Mouse (Mus musculus): ENCODE measurements at regions not wholly inside any gene's neighbourhood (a gene's known extent, or its start where the extent isn't known, plus 50 kb on each side); places are given as distances from the start of the nearest gene placed in this dataset.

DNA sequence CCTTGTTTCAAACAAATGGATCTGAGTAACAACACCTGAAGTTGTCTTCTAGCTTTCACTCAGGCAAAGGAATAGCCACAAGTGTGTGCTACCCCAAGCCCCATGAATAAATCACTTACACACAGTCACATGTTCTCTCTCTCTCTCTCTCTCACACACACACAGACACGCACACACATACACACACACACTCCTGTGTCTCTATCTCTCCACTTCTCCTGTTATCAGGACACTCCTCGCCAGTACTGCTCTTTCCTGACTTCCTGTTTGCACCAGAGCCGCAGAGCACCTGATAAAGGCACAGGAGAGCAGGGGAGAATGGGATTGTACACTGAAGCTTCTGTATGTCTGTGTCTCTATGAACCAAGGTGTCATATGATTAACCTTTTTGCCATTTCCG, 501.5 kb downstream of the Etnk1 start:
- no peaks in the 10 kb centered on the region for H3K36me3 ChIP-seq (ENCODE audit: control insufficient read depth, insufficient read depth)
- H3K4me3 ChIP-seq (ENCODE audit: insufficient read depth, poor library complexity, severe bottlenecking), result no peak overlapping the region
- H3ac ChIP-seq (ENCODE audit: control insufficient read depth, insufficient read length, low read depth), result no peak overlapping the region
- no peaks in the 10 kb centered on the region for H3K27me3 ChIP-seq (ENCODE audit: control insufficient read depth, insufficient read depth, insufficient read length)
- H3K79me3 ChIP-seq (ENCODE audit: low read depth), result no peaks in the 10 kb centered on the region
- no peak for TF ChIP-seq FOSL1 (IDR thresholded peaks at IDR 0.05; ENCODE audit: insufficient read depth, low read length, poor library complexity, severe bottlenecking)
- TF ChIP-seq CTCF (IDR thresholded peaks at IDR 0.05; ENCODE audit: control insufficient read depth, insufficient read depth, insufficient read length), result no peak
- TF ChIP-seq USF1 (IDR thresholded peaks at IDR 0.05; ENCODE audit: low read depth), result no peak
- no peak for TF ChIP-seq MAX (IDR thresholded peaks at IDR 0.05)
- no peak for TF ChIP-seq MYOG (IDR thresholded peaks at IDR 0.05; ENCODE audit: control insufficient read depth, extremely low read depth, insufficient read length)
- no peak for TF ChIP-seq MYOD1 (IDR thresholded peaks at IDR 0.05; ENCODE audit: control insufficient read depth, insufficient read length, low read depth)
- TF ChIP-seq CEBPB (IDR thresholded peaks at IDR 0.05; ENCODE audit: low read depth), result no peak
- H3K79me2 ChIP-seq (ENCODE audit: control insufficient read depth, insufficient read depth), result no peaks in the 10 kb centered on the region

DNA sequence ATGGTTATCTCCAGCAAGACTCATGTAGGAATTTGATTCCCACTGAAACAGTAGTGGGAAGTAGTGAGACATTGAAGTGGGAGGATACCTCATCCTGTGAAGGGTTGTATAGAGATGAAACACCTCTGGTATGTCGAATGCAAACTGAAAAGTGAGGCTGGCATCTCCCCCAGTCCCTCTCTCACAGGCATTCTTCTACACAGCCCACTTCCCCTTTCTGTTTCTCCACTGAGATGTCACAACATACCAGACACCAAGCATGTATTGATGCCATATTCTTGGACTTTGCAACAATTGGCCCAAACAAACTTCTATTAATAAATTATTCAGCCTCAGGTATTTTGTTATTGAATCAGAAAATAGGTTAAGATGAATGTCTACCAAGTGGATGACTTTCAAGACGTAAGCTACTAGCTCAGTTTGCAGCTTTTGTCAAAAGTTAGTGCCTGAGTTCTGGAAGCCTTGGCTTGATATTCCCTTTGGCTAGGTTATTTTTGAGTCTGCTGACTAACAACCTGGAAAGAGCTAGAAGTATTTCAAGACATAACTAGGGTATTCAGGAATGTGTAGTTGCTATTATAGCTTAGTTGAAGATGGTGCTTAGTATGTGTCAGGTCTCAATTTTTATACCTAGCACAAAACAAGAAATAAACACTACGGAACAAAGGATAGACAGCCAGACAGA, 502.6 kb downstream of the Etnk1 start:
- TF ChIP-seq CTCF (IDR thresholded peaks at IDR 0.05; ENCODE audit: control insufficient read depth, insufficient read depth, insufficient read length), result no peak
- TF ChIP-seq USF1 (IDR thresholded peaks at IDR 0.05; ENCODE audit: low read depth), result no peak
- no peak for TF ChIP-seq CEBPB (IDR thresholded peaks at IDR 0.05; ENCODE audit: low read depth)
- no peak for TF ChIP-seq MYOG (IDR thresholded peaks at IDR 0.05; ENCODE audit: control insufficient read depth, extremely low read depth, insufficient read length)
- TF ChIP-seq MAX (IDR thresholded peaks at IDR 0.05), result no peak
- no peak for TF ChIP-seq MYOD1 (IDR thresholded peaks at IDR 0.05; ENCODE audit: control insufficient read depth, insufficient read length, low read depth)
- no peak for TF ChIP-seq FOSL1 (IDR thresholded peaks at IDR 0.05; ENCODE audit: insufficient read depth, low read length, poor library complexity, severe bottlenecking)
- H3K79me2 ChIP-seq (ENCODE audit: control insufficient read depth, insufficient read depth), result no peaks in the 10 kb centered on the region
- no peaks in the 10 kb centered on the region for H3K79me3 ChIP-seq (ENCODE audit: low read depth)
- no peak overlapping the region for H3K4me3 ChIP-seq (ENCODE audit: insufficient read depth, poor library complexity, severe bottlenecking)
- H3K27me3 ChIP-seq (ENCODE audit: control insufficient read depth, insufficient read depth, insufficient read length), result no peaks in the 10 kb centered on the region
- no peaks in the 10 kb centered on the region for H3K36me3 ChIP-seq (ENCODE audit: control insufficient read depth, insufficient read depth)
- H3ac ChIP-seq (ENCODE audit: control insufficient read depth, insufficient read length, low read depth), result no peak overlapping the region

DNA sequence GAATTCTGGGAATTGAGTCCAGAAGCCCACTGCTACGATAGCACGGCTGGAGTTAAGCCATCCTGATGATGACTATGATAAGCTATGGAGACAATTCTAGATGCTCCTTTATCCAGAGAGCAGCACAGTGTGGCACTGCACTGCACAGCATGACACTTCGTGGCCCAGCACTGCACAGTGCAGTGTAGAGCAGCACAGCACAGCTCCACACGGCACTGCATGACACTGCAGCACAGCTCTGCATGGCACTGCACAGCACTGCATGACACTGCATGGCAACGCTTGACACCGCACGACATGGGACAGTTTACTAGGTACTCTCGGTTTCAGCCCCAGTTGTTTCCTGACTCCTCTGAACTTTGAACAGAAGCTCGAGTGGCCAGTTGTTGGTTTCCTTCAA, 523.1 kb downstream of the Etnk1 start:
- Histone ChIP-seq H3K4me3 (ENCODE audit: insufficient read depth, poor library complexity, severe bottlenecking) (no peak overlapping the region), H3K36me3 (ENCODE audit: control insufficient read depth, insufficient read depth) (no peaks in the 10 kb centered on the region), H3K27me3 (ENCODE audit: control insufficient read depth, insufficient read depth, insufficient read length) (no peaks in the 10 kb centered on the region), H3K79me3 (ENCODE audit: low read depth) (no peaks in the 10 kb centered on the region), H3ac (ENCODE audit: control insufficient read depth, insufficient read length, low read depth) (no peak overlapping the region), H3K79me2 (ENCODE audit: control insufficient read depth, insufficient read depth) (no peaks in the 10 kb centered on the region)
- TF ChIP-seq MYOG (IDR thresholded peaks at IDR 0.05; ENCODE audit: control insufficient read depth, extremely low read depth, insufficient read length) (no peak), CTCF (IDR thresholded peaks at IDR 0.05; ENCODE audit: control insufficient read depth, insufficient read depth, insufficient read length) (no peak), MAX (IDR thresholded peaks at IDR 0.05) (no peak), USF1 (IDR thresholded peaks at IDR 0.05; ENCODE audit: low read depth) (no peak), FOSL1 (IDR thresholded peaks at IDR 0.05; ENCODE audit: insufficient read depth, low read length, poor library complexity, severe bottlenecking) (no peak)

DNA sequence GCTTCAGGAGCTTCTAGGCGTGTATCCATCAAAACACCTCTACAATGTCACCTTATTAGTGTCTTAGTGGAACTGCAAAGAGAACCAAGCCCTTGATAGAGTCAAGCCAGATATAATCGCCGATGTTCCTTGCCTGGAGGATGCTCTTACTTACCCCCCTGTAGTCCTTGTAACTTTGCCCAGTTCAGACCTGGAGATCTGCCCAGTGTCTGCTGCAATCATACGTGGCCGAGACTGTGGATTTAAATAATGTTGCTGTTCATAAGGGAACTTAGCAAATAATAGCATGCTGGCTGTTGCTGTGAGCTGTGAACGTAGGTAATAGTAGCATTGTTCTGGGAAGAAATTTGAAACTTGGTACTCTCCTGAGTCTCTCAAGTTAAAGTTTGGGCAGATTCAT, 523.8 kb downstream of the Etnk1 start:
- Histone ChIP-seq H3K27me3 (ENCODE audit: control insufficient read depth, insufficient read depth, insufficient read length) (no peaks in the 10 kb centered on the region), H3K79me3 (ENCODE audit: low read depth) (no peaks in the 10 kb centered on the region), H3K4me3 (ENCODE audit: insufficient read depth, poor library complexity, severe bottlenecking) (no peak overlapping the region), H3K36me3 (ENCODE audit: control insufficient read depth, insufficient read depth) (no peaks in the 10 kb centered on the region), H3ac (ENCODE audit: control insufficient read depth, insufficient read length, low read depth) (no peak overlapping the region), H3K79me2 (ENCODE audit: control insufficient read depth, insufficient read depth) (no peaks in the 10 kb centered on the region)
- TF ChIP-seq MYOD1 (IDR thresholded peaks at IDR 0.05; ENCODE audit: control insufficient read depth, insufficient read length, low read depth), result no peak
- TF ChIP-seq FOSL1 (IDR thresholded peaks at IDR 0.05; ENCODE audit: insufficient read depth, low read length, poor library complexity, severe bottlenecking), result no peak
- TF ChIP-seq CEBPB (IDR thresholded peaks at IDR 0.05; ENCODE audit: low read depth), result no peak
- TF ChIP-seq USF1 (IDR thresholded peaks at IDR 0.05; ENCODE audit: low read depth), result no peak
- no peak for TF ChIP-seq MAX (IDR thresholded peaks at IDR 0.05)
- TF ChIP-seq CTCF (IDR thresholded peaks at IDR 0.05; ENCODE audit: control insufficient read depth, insufficient read depth, insufficient read length), result no peak
- no peak for TF ChIP-seq MYOG (IDR thresholded peaks at IDR 0.05; ENCODE audit: control insufficient read depth, extremely low read depth, insufficient read length)

DNA sequence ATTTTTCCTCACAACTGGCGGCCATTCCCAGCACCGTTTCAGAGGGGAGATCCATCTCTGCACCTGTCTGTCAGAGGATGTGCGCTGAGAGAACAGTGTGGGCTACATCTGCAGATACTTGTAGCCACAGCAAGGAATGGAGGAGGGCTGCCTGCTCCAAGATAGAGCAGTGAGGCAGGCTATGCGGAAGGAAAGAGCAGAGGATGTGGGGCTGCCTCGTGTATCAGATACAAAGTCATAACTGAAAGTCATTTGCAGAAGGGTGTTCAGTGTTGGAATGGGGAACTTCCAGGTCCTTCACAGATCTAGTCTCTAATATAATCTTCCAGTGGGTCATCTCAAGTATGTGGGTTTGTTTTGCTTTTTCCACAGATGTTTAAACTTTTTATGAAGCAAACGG, 531.0 kb downstream of the Etnk1 start:
- Histone ChIP-seq H3K27me3 (ENCODE audit: control insufficient read depth, insufficient read depth, insufficient read length) (no peaks in the 10 kb centered on the region), H3K79me2 (ENCODE audit: control insufficient read depth, insufficient read depth) (no peaks in the 10 kb centered on the region), H3K79me3 (ENCODE audit: low read depth) (no peaks in the 10 kb centered on the region), H3K36me3 (ENCODE audit: control insufficient read depth, insufficient read depth) (no peaks in the 10 kb centered on the region), H3ac (ENCODE audit: control insufficient read depth, insufficient read length, low read depth) (no peak overlapping the region), H3K4me3 (ENCODE audit: insufficient read depth, poor library complexity, severe bottlenecking) (no peak overlapping the region)
- TF ChIP-seq FOSL1 (IDR thresholded peaks at IDR 0.05; ENCODE audit: insufficient read depth, low read length, poor library complexity, severe bottlenecking) (no peak), MAX (IDR thresholded peaks at IDR 0.05) (no peak), MYOG (IDR thresholded peaks at IDR 0.05; ENCODE audit: control insufficient read depth, extremely low read depth, insufficient read length) (no peak), CEBPB (IDR thresholded peaks at IDR 0.05; ENCODE audit: low read depth) (no peak), CTCF (IDR thresholded peaks at IDR 0.05; ENCODE audit: control insufficient read depth, insufficient read depth, insufficient read length) (no peak), MYOD1 (IDR thresholded peaks at IDR 0.05; ENCODE audit: control insufficient read depth, insufficient read length, low read depth) (no peak), USF1 (IDR thresholded peaks at IDR 0.05; ENCODE audit: low read depth) (no peak)

DNA sequence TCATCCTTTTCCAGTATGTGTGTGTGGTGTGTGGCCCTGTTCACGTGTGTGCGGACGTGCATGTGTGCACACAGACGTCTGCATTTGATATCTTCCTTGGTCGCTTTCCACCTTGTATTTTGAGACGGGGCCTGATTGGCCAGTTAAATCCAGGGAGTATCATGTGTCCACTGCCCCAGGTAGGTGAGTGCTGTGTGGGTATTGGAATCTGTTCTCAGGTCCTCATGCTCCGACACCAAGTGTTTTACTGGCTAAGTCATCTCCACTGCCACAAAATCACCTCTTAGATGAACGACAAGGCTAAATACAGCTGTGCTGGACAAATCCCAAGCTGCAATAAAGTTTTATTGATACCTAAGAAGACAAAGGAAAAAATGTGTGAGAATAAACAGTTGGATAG, 537.0 kb downstream of the Etnk1 start:
- H3ac ChIP-seq (ENCODE audit: control insufficient read depth, insufficient read length, low read depth), result no peak overlapping the region
- no peaks in the 10 kb centered on the region for H3K36me3 ChIP-seq (ENCODE audit: control insufficient read depth, insufficient read depth)
- H3K4me3 ChIP-seq (ENCODE audit: insufficient read depth, poor library complexity, severe bottlenecking), result no peak overlapping the region
- TF ChIP-seq MAX (IDR thresholded peaks at IDR 0.05), result no peak
- TF ChIP-seq FOSL1 (IDR thresholded peaks at IDR 0.05; ENCODE audit: insufficient read depth, low read length, poor library complexity, severe bottlenecking), result no peak
- no peak for TF ChIP-seq MYOD1 (IDR thresholded peaks at IDR 0.05; ENCODE audit: control insufficient read depth, insufficient read length, low read depth)
- TF ChIP-seq CTCF (IDR thresholded peaks at IDR 0.05; ENCODE audit: control insufficient read depth, insufficient read depth, insufficient read length), result no peak
- TF ChIP-seq MYOG (IDR thresholded peaks at IDR 0.05; ENCODE audit: control insufficient read depth, extremely low read depth, insufficient read length), result no peak
- TF ChIP-seq USF1 (IDR thresholded peaks at IDR 0.05; ENCODE audit: low read depth), result no peak
- no peak for TF ChIP-seq CEBPB (IDR thresholded peaks at IDR 0.05; ENCODE audit: low read depth)
- no peaks in the 10 kb centered on the region for H3K79me3 ChIP-seq (ENCODE audit: low read depth)
- no peaks in the 10 kb centered on the region for H3K27me3 ChIP-seq (ENCODE audit: control insufficient read depth, insufficient read depth, insufficient read length)
- H3K79me2 ChIP-seq (ENCODE audit: control insufficient read depth, insufficient read depth), result no peaks in the 10 kb centered on the region
